Mouse (Mus musculus): ENCODE data around the gene Celf1.
"Not testable (repeated sequence)": the region's sequence is repeated elsewhere in the genome, so short reads cannot be mapped to it uniquely, and the experiment has no call there.

Gene Celf1

GRCm38 (mm10) chr2:91023131-91023530 lies 82.9 kb downstream of the Celf1 start:
- DNase-seq (ENCODE audit: low read depth) = no peak

- no peak for DNase-seq (ENCODE audit: low read depth)
Measured at GRCm38 (mm10) chr2:91023956-91024355, 83.8 kb downstream of the Celf1 start.

GRCm38 (mm10) chr2:91025081-91025516 lies 84.9 kb downstream of the Celf1 start:
- DNase-seq (ENCODE audit: low read depth) = no peak

GRCm38 (mm10) chr2:91026491-91026890 lies 86.3 kb downstream of the Celf1 start:
- DNase-seq (ENCODE audit: low read depth) = no peak

- no peak for DNase-seq (ENCODE audit: low read depth)
Measured at GRCm38 (mm10) chr2:91027391-91028214, 87.4 kb downstream of the Celf1 start.

GRCm38 (mm10) chr2:91031216-91031615 lies 91.0 kb downstream of the Celf1 start:
- no peak for DNase-seq (ENCODE audit: low read depth)

- DNase-seq (ENCODE audit: low read depth) = peak; percentile 56
Measured at GRCm38 (mm10) chr2:91033000-91033399, 92.8 kb downstream of the Celf1 start.

- DNase-seq (ENCODE audit: low read depth) = no peak
Measured at GRCm38 (mm10) chr2:91035385-91035784, 95.2 kb downstream of the Celf1 start, which contains the start of gene Rapsn. Gene Rapsn (plus strand): TSS chr2:91035620.

GRCm38 (mm10) chr2:91041786-91042185 lies 101.6 kb downstream of the Celf1 start:
- no peak for DNase-seq (ENCODE audit: low read depth)

GRCm38 (mm10) chr2:91042651-91043398 lies 102.6 kb downstream of the Celf1 start:
- DNase-seq (ENCODE audit: low read depth) = peak; percentile 88

GRCm38 (mm10) chr2:91044727-91045126 lies 104.5 kb downstream of the Celf1 start:
- no peak for DNase-seq (ENCODE audit: low read depth)

- not testable (repeated sequence) for DNase-seq (ENCODE audit: low read depth)
Measured at GRCm38 (mm10) chr2:91045805-91046204, 105.6 kb downstream of the Celf1 start.

- DNase-seq (ENCODE audit: low read depth) = no peak
Measured at GRCm38 (mm10) chr2:91047359-91047758, 107.2 kb downstream of the Celf1 start.

GRCm38 (mm10) chr2:91051917-91052316 lies 111.7 kb downstream of the Celf1 start:
- no peak for DNase-seq (ENCODE audit: low read depth)

GRCm38 (mm10) chr2:91052752-91053151 lies 112.6 kb downstream of the Celf1 start:
- no peak for DNase-seq (ENCODE audit: low read depth)

GRCm38 (mm10) chr2:91053181-91053933 lies 113.2 kb downstream of the Celf1 start:
- peak; percentile 48 for DNase-seq (ENCODE audit: low read depth)

GRCm38 (mm10) chr2:91053934-91054382 lies 113.8 kb downstream of the Celf1 start, which contains the start of gene Psmc3:
Gene Psmc3 (plus strand): TSS chr2:91054009.
- DNase-seq (ENCODE audit: low read depth) = peak; percentile 93

- DNase-seq (ENCODE audit: low read depth) = no peak
Measured at GRCm38 (mm10) chr2:91058435-91058834, 118.3 kb downstream of the Celf1 start.

- no peak for DNase-seq (ENCODE audit: low read depth)
Measured at GRCm38 (mm10) chr2:91059376-91059775, 119.2 kb downstream of the Celf1 start.

GRCm38 (mm10) chr2:91060544-91061355 lies 120.6 kb downstream of the Celf1 start:
- DNase-seq (ENCODE audit: low read depth) = no peak

GRCm38 (mm10) chr2:91061849-91062481 lies 121.8 kb downstream of the Celf1 start:
- no peak for DNase-seq (ENCODE audit: low read depth)
